Mouse (Mus musculus) heart, postnatal 25 days (tissue): ENCODE measurements around the gene Kcnk15. TPM values are rescaled to one million over a fixed set of nuclear protein-coding genes. Genes with fewer than 3 reads are reported as not detected.
A peak's percentile ranks its signal among the peaks of the same experiment; 100 is the strongest.

Experiments
- DNase-seq: peaks from one replicate; pipeline ENCODE4 v3.0.0; 2022; ENCODE audit warnings: low spot score
- intact Hi-C: fragments of 180-260 bp; cut with DNase I; formaldehyde crosslinking; loops from one replicate; pipeline ENCODE4 v1.15.1; 2025
- total RNA-seq, 2 experiments: library from RNA; stranded (reverse); gene quantifications; 2 replicates each; pipeline ENCODE4 v1.2.3; 2021

Kcnk15 gene
- not detected for total RNA-seq

DNA sequence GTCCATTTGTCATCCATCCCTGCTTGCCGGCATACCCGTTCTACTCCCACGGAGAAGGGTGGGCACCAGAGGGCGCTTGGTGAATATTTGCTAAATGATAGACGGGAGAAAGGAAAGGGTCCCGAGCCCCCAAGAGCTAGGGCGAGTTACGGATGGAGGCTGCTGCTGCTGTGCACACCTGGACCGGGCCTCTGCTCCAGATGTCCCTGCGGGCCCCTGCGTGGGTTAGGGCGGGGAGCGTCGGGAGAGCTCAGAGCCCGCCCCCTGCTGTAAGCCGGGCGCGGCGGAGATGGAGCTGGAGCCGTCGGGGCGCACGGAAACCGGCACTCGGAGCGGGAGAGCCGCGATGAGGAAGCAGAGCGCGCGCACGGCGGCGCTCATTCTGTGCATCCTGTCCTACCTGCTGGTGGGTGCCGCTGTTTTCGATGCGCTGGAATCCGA, at the start of gene Kcnk15:
TSS of gene Kcnk15 (plus strand) at position 191 of the 441 bp plus-strand sequence.
- DNase-seq = no peak
- intact Hi-C loops = no loop called here

GRCm38 (mm10) chr2:163803838-163804237, 49.6 kb upstream of the Kcnk15 start:
- DNase-seq = no peak
- intact Hi-C loops = no loop called here

DNA sequence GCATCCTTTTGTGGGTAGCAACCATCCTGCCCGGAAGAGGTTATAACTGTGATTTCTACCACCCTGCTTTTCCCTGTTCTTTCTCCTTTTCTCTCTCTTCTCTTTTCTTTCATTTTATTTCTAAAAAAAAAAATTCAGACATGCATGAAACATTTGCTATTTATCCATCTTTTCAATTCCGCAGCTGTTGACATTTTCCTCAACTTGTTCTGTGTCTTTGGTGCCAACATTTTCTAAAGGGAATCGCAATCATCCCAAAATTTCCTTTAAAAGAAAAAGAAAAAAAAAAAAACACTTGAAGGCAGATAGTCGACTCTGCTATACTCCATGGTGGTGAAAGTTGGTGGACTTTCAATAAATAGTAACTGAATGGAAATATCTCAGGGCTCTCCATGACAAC, 44.3 kb upstream of the Kcnk15 start:
- intact Hi-C loops = no loop called here
- no peak for DNase-seq

DNA sequence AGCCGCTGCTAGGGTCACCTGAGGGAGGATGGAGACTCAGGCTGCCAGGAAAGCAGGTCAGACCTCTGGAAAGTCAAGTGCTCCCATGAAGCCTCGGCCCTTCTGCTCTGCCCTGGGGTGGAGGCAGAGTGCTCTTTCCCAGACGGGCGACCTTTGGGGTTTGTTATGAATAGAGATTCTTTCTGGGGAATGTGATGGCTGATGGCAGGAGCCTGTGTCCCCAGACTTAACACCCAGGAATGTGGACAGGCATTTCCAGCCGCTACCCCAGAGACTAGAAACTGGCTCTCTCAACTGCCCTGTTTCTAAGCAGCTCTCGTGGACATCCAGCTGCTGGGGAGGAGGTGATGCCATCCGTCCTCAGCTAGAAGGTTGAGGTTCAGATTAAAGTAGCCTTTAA, 43.7 kb upstream of the Kcnk15 start:
- no peak for DNase-seq
- intact Hi-C loops = no loop called here

GRCm38 (mm10) chr2:163813077-163813476, 40.4 kb upstream of the Kcnk15 start:
- intact Hi-C loops = no loop called here
- DNase-seq = no peak

- DNase-seq = no peak
- intact Hi-C loops = no loop called here
Observed at GRCm38 (mm10) chr2:163814739-163815465, 38.5 kb upstream of the Kcnk15 start.

- intact Hi-C loops = loop anchor here (10.0 kb wide), 1 partner anchor 286 kb away; no protein-coding TSS in a partner anchor
- peak; percentile 60 for DNase-seq
Observed at GRCm38 (mm10) chr2:163820607-163821006, 32.8 kb upstream of the Kcnk15 start, which contains the start of gene Ccn5. Gene Ccn5 (plus strand): TSS chr2:163820861.

- intact Hi-C loops = loop anchor here (10.0 kb wide), 1 partner anchor 288 kb away; no protein-coding TSS in a partner anchor
- DNase-seq = no peak
Observed at GRCm38 (mm10) chr2:163823248-163823647, 30.2 kb upstream of the Kcnk15 start.

GRCm38 (mm10) chr2:163823771-163824170, 29.7 kb upstream of the Kcnk15 start:
- DNase-seq = no peak
- intact Hi-C loops = loop anchor here (10.0 kb wide), 1 partner anchor 289 kb away; no protein-coding TSS in a partner anchor

DNA sequence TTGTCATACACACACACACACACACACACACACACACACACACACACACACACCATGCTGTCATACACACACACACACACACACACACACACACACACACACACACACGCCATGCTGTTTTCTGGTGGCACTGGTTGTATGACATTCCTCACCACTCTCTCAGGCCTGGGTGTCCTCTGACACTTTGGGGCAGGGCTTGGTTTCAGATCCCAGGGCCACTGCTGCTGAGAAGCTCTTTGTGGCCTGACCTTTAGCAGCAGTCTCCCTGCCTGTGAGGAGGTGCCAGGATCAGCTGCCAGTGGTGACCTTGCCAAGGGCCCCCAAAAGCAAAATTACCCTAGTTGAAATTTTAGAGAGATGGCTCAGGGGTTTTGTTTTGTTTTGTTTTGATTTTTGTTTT, 27.6 kb upstream of the Kcnk15 start:
- intact Hi-C loops = loop anchor here (10.0 kb wide), 1 partner anchor 291 kb away; no protein-coding TSS in a partner anchor
- DNase-seq = no peak

DNA sequence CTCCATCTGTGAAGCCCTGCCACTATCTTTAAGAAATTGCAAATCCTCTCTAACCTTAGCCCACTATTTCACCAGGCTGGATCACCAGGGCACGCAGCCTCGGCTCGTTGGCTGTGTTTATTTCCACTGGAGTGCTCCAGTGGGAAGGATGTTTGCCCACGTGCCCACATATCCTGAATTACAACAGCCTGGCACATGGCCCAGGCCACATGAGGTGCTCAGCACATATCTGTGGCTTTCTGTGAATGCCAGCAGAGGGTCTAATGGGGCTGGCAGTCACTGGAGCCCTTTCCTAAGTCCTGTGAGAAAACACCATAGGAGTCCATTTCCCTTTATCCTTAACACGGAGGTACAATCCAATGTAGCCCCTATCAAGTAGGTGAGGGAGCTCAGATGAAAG, 27.0 kb upstream of the Kcnk15 start:
- intact Hi-C loops = loop anchor here (10.0 kb wide), 1 partner anchor 292 kb away; no protein-coding TSS in a partner anchor
- DNase-seq = no peak

DNA sequence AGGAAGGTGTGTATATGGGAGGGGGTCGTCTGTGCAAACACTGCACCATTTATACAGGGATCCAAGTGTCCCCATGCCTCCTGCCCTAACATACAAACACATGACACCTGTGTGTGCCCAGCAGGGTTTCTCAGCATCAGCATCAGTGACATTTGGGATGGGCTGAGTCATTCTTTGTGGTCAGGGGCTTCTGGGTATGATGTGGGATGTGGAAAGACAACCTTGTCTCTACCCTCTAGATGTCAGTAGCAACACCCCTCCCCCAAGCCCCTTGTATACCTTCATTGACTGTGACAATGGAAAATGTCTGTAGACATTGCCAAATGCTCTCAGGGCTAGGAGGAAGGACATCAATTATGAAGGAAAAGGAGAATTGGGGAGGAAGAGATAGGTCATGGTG, 22.3 kb upstream of the Kcnk15 start:
- intact Hi-C loops = no loop called here
- no peak for DNase-seq

GRCm38 (mm10) chr2:163838043-163838442, 15.4 kb upstream of the Kcnk15 start:
- intact Hi-C loops = no loop called here
- DNase-seq = peak; percentile 42

DNA sequence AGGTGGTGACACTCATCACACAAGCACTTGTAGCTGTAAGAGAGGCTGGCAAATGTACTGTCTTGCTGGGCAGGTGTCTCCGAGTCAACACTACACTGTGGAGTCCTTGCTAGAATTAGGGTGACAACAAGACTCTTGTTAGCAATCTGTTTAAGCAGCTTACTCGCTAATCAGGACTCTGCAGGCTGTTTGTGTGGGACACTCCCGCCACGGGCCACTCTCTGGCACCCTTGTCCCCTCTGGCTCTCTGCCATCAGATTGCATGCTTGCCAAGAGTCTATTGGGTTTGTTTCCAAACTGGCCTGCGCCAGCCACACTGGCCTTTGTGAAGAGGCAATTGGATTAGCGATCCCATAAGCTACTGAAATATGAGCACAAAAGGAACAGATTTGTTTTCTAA, 13.9 kb upstream of the Kcnk15 start:
- no peak for DNase-seq
- intact Hi-C loops = no loop called here

GRCm38 (mm10) chr2:163842043-163842442, 11.4 kb upstream of the Kcnk15 start:
- DNase-seq = no peak
- intact Hi-C loops = no loop called here

GRCm38 (mm10) chr2:163857233-163857632, 3.8 kb downstream of the Kcnk15 start:
- intact Hi-C loops = loop anchor here (5.0 kb wide), 1 partner anchor 110 kb away; no protein-coding TSS in a partner anchor

DNA sequence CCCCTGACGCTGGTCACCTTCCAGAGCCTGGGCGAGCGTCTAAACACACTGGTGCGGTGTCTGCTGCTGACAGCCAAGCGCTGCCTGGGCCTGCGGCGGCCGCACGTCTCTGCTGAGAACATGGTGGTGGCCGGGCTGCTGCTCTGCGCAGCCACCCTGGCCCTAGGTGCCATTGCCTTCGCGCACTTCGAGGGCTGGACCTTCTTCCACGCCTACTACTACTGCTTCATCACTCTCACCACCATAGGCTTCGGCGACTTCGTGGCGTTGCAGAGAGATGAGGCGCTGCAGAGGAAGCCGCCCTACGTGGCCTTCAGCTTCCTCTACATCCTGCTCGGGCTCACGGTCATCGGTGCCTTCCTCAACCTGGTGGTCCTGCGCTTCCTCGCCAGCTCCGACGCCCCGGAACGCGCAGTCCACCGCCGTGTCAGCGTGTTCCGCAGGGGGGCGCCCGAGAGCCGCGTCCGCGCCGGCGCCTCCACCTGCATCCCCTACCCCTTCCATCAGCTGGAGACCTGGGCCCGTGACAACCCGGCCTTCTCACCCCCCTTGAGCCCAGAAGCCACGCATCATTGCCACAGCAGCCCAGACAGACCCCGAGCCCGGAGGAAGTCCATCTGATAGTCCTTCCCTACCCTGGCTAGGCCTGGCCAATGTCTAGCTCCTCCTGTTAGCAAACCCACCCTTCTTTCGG, 5.0 kb downstream of the Kcnk15 start:
- DNase-seq = no peak
- intact Hi-C loops = loop anchor here (1.0 to 5.0 kb wide), 2 partner anchors 93 to 109 kb away; no protein-coding TSS in a partner anchor

More at GRCm38 (mm10) chr2:163857233-163857632, 3.8 kb downstream of the Kcnk15 start:
- no peak for DNase-seq

GRCm38 (mm10) chr2:163865311-163865710, 11.9 kb downstream of the Kcnk15 start:
- intact Hi-C loops = no loop called here
- no peak for DNase-seq

GRCm38 (mm10) chr2:163866061-163866460, 12.6 kb downstream of the Kcnk15 start:
- no peak for DNase-seq
- intact Hi-C loops = no loop called here

DNA sequence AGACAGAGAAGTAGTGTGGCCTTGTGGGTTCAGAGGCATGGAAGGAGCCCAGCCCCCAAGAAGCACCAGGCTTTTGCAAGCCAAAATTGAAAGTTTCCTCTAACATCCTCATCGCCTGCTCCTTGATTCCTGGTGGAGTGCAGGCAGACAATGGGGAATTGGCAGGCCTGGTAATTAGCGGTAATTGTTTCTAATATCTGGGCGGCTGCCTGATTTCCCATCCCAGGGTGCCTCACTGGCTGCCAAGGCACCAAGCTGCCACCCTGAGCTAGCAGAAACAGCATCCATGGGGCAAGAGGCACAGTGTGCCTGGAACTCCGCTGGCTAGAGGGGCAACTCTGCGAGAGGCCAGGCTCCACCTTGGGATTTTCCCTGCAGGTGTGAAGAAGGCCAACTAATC, 16.3 kb downstream of the Kcnk15 start:
- intact Hi-C loops = no loop called here
- DNase-seq = no peak

GRCm38 (mm10) chr2:163871266-163871665, 17.8 kb downstream of the Kcnk15 start:
- DNase-seq = no peak
- intact Hi-C loops = no loop called here
